Mouse (Mus musculus) erythroblast, embryonic 14.5 days (primary cell): ENCODE results near the gene Ccdc85b.

Experiments used
- GATA1 ChIP-seq: IDR thresholded peaks from 2 replicates; pipeline ENCODE4 v1.6.1; 2012; ENCODE audit warnings: low read length, inconsistent platforms, mixed read lengths
- TAL1 ChIP-seq: IDR thresholded peaks from 3 replicates; pipeline ENCODE4 v1.6.1; 2012; ENCODE audit warnings: low read length, inconsistent platforms, mixed read lengths

- no peak; the same call in 1 of the 2 replicates for TF ChIP-seq GATA1
- TF ChIP-seq TAL1 = no peak
Observed at GRCm38 (mm10) chr19:5487768-5488550, 30.3 kb upstream of the Ccdc85b start, which contains the start of gene Mus81.
